Mouse (Mus musculus): ENCODE results near the gene Dnah2.

GRCm38 (mm10) chr11:69564391-69564790, 15.5 kb upstream of the Dnah2 start:
- TF ChIP-seq POLR2A (IDR thresholded peaks at IDR 0.05; ENCODE audit: insufficient read depth, low read length): no peak
- TF ChIP-seq CTCF (IDR thresholded peaks at IDR 0.05; ENCODE audit: low read depth, low read length): no peak

All from ES-Bruce4 (cell line).